Mouse (Mus musculus) heart, adult 10 weeks (tissue): ENCODE results near the gene Timm8a2. TPM values are rescaled to one million over a fixed set of nuclear protein-coding genes. Genes with fewer than 3 reads are reported as not detected.

ENCODE experiments used
- polyA plus RNA-seq: library from polyadenylated mRNA; stranded (reverse); fragments of 350-450 nt; fragmentation: Illumina TruSeq; extraction: RNeasy Lipid Tissue Mini Kit (QIAGEN cat#74804); gene quantifications from one replicate; pipeline ENCODE4 v1.2.3, GENCODE M21; 2014; ENCODE audit warnings: low read depth, low replicate concordance

The Timm8a2 gene
- not detected for polyA plus RNA-seq

DNA sequence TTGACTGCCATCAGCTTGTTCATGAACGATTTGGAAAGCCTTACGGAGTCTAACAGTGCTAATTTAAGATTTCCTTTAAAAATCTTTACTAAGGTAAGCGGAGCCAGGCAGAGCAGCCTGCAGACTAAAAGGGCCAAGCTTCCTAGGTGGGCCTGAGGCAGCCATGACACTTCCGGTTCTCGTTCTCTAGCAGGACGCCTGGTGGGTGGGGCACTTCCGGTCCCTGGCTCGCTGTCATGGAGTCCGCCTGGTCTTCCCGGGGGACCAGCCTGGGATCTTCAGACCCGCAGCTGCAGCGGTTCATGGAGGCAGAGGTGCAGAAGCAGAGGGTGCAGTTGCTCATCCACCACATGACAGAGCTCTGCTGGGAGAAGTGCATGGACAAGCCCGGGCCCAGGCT, at the start of gene Timm8a2:
Timm8a2 (plus strand) TSS at position 224 of the 400 bp plus-strand sequence.

Other genes starting within 250 kb of the Timm8a2 start
- 28.6 TPM for gene Dock9, start 236.8 kb upstream of the Timm8a2 start, polyA plus RNA-seq
- 32.0 TPM for gene Ubac2, start 156.1 kb upstream of the Timm8a2 start, polyA plus RNA-seq
- gene Gpr18, start 118.9 kb upstream of the Timm8a2 start, polyA plus RNA-seq = 0.42 TPM
- gene Gpr183, start 69.5 kb upstream of the Timm8a2 start, polyA plus RNA-seq = 0.58 TPM
- 125 TPM for gene Tm9sf2, start 72.4 kb downstream of the Timm8a2 start, polyA plus RNA-seq
- gene Clybl, start 147.0 kb downstream of the Timm8a2 start, polyA plus RNA-seq = 129 TPM